Mouse (Mus musculus) MEL (cell line): ENCODE data around the gene Ube2cbp. TPM values are rescaled to one million over a fixed set of nuclear protein-coding genes. Genes with fewer than 3 reads are reported as not detected.

ENCODE experiments used
- DNase-seq: peaks from one replicate; pipeline ENCODE4 v3.0.0; 2011; ENCODE audit warnings: low read depth, low spot score
- H3K27ac ChIP-seq: 2 replicates; pipeline ENCODE4 v1.5.1; 2012; ENCODE audit warnings: low read depth, mild to moderate bottlenecking, control low read depth, low read length, moderate library complexity; ENCODE audit not compliant: control insufficient read depth
- H3K27me3 ChIP-seq, 2 experiments: fragments of 150-350 bp in 1 of 2; sonication (generic) in 1 of 2; 2 replicates each; pipeline ENCODE4 v1.6.1; 2012; ENCODE audit warnings: low read length in 2 of 2, mild to moderate bottlenecking in 2 of 2, improper control_type of control experiment in 1 of 2, moderate library complexity in 1 of 2; ENCODE audit not compliant: insufficient read depth in 2 of 2, control insufficient read depth in 1 of 2
- H3K36me3 ChIP-seq, 2 experiments: 2 replicates each; pipeline ENCODE4 v1.6.1; 2012 to 2014; ENCODE audit warnings: low read length in 2 of 2, improper control_type of control experiment in 1 of 2, inconsistent platforms in 1 of 2, mild to moderate bottlenecking in 1 of 2; ENCODE audit not compliant: insufficient read depth in 2 of 2, control insufficient read depth in 1 of 2
- H3K4me1 ChIP-seq, 2 experiments: fragments of 150-350 bp in 1 of 2; sonication (generic) in 1 of 2; 2 replicates each; pipeline ENCODE4 v1.6.1; 2012; ENCODE audit warnings: low read length in 2 of 2, improper control_type of control experiment in 1 of 2, mild to moderate bottlenecking in 1 of 2; ENCODE audit not compliant: insufficient read depth in 2 of 2, control insufficient read depth in 1 of 2
- H3K4me3 ChIP-seq, 2 experiments: fragments of 150-350 bp in 1 of 2; sonication (generic) in 1 of 2; 2 replicates each; pipeline ENCODE4 v1.5.1; 2012; ENCODE audit warnings: low read depth in 2 of 2, low read length in 2 of 2, mild to moderate bottlenecking in 2 of 2, moderate library complexity in 2 of 2, control low read depth in 1 of 2, improper control_type of control experiment in 1 of 2; ENCODE audit not compliant: control insufficient read depth in 1 of 2, insufficient read depth in 1 of 2
- H3K79me2 ChIP-seq: 2 replicates; pipeline ENCODE4 v1.6.1; 2012; ENCODE audit warnings: mild to moderate bottlenecking, low read length, moderate library complexity; ENCODE audit not compliant: control insufficient read depth, poor library complexity, insufficient read depth
- H3K9ac ChIP-seq: 2 replicates; pipeline ENCODE4 v1.6.1; 2012; ENCODE audit warnings: low read depth, mild to moderate bottlenecking, control low read depth, low read length, moderate library complexity; ENCODE audit not compliant: control insufficient read depth, poor library complexity, severe bottlenecking
- H3K9me3 ChIP-seq: fragments of 150-350 bp; sonication (generic); replicated peaks from 2 replicates; pipeline ENCODE4 v1.6.1; 2012; ENCODE audit warnings: mild to moderate bottlenecking, low read length, improper control_type of control experiment, moderate library complexity; ENCODE audit not compliant: insufficient read depth
- CHD2 ChIP-seq: IDR thresholded peaks from 2 replicates; pipeline ENCODE4 v1.6.1; 2011; ENCODE audit warnings: low read length, improper control_type of control experiment
- CTCF ChIP-seq, 3 experiments: IDR thresholded peaks in 2 of 3; conservative IDR thresholded peaks in 1 of 3; 2 replicates each; pipeline ENCODE4 v1.5.1; 2011 to 2012; ENCODE audit warnings: low read length in 3 of 3, low read depth in 2 of 3, mild to moderate bottlenecking in 2 of 3, improper control_type of control experiment in 1 of 3, inconsistent platforms in 1 of 3, mixed read lengths in 1 of 3, moderate library complexity in 1 of 3; ENCODE audit not compliant: control insufficient read depth in 1 of 3, insufficient read depth in 1 of 3, poor library complexity in 1 of 3, severe bottlenecking in 1 of 3
- E2F4 ChIP-seq: IDR thresholded peaks from 2 replicates; pipeline ENCODE4 v1.6.1; 2011; ENCODE audit warnings: low read depth, low read length, improper control_type of control experiment, borderline replicate concordance
- ETS1 ChIP-seq: IDR thresholded peaks from 2 replicates; pipeline ENCODE4 v1.6.1; 2012; ENCODE audit warnings: low read depth, mild to moderate bottlenecking, inconsistent platforms, low read length, improper control_type of control experiment, moderate library complexity
- GATA1 ChIP-seq: IDR thresholded peaks from 2 replicates; pipeline ENCODE4 v1.6.1; 2011; ENCODE audit warnings: low read depth, low read length, improper control_type of control experiment
- HCFC1 ChIP-seq: IDR thresholded peaks from 2 replicates; pipeline ENCODE4 v1.6.1; 2012; ENCODE audit warnings: low read depth, mild to moderate bottlenecking, inconsistent platforms, low read length, improper control_type of control experiment, moderate library complexity
- KAT2A ChIP-seq: conservative IDR thresholded peaks from 2 replicates; pipeline ENCODE4 v1.6.1; 2012; ENCODE audit warnings: low read depth, low read length, improper control_type of control experiment, inconsistent platforms
- MEF2A ChIP-seq: IDR thresholded peaks from 2 replicates; pipeline ENCODE4 v1.6.1; 2014; ENCODE audit warnings: low read depth, mild to moderate bottlenecking, inconsistent platforms, low read length, improper control_type of control experiment; ENCODE audit not compliant: poor library complexity, insufficient replicate concordance, severe bottlenecking; ENCODE audit errors: extremely low read depth
- MXI1 ChIP-seq: IDR thresholded peaks from 2 replicates; pipeline ENCODE4 v1.6.1; 2011; ENCODE audit warnings: mild to moderate bottlenecking, low read depth, low read length, improper control_type of control experiment
- MYB ChIP-seq: IDR thresholded peaks from 2 replicates; pipeline ENCODE4 v1.6.1; 2011; ENCODE audit warnings: mild to moderate bottlenecking, low read depth, low read length, improper control_type of control experiment
- MYC ChIP-seq: IDR thresholded peaks from 2 replicates; pipeline ENCODE4 v1.6.1; 2011; ENCODE audit warnings: low read depth, mild to moderate bottlenecking, low read length, improper control_type of control experiment, moderate library complexity
- POLR2A ChIP-seq, 2 experiments: IDR thresholded peaks; 2 replicates each; pipeline ENCODE4 v1.6.1; 2011 to 2012; ENCODE audit warnings: low read length in 2 of 2, mild to moderate bottlenecking in 2 of 2, control low read depth in 1 of 2, improper control_type of control experiment in 1 of 2, low read depth in 1 of 2, moderate library complexity in 1 of 2; ENCODE audit not compliant: control insufficient read depth in 1 of 2, insufficient read depth in 1 of 2, poor library complexity in 1 of 2
- POLR2AphosphoS2 ChIP-seq: IDR thresholded peaks from 2 replicates; pipeline ENCODE4 v1.6.1; 2011; ENCODE audit warnings: low read length, improper control_type of control experiment
- POLR2AphosphoS5 ChIP-seq: IDR thresholded peaks from 2 replicates; pipeline ENCODE4 v1.6.1; 2012; ENCODE audit warnings: low read depth, borderline replicate concordance, mild to moderate bottlenecking, inconsistent platforms, low read length, moderate library complexity, mixed read lengths
- RAD21 ChIP-seq: IDR thresholded peaks from 2 replicates; pipeline ENCODE4 v1.6.1; 2011; ENCODE audit warnings: mild to moderate bottlenecking, low read depth, low read length, improper control_type of control experiment
- RCOR1 ChIP-seq: IDR thresholded peaks from 2 replicates; pipeline ENCODE4 v1.6.1; 2012; ENCODE audit warnings: low read depth, mild to moderate bottlenecking, inconsistent platforms, low read length, improper control_type of control experiment
- TAL1 ChIP-seq: IDR thresholded peaks from 2 replicates; pipeline ENCODE4 v1.6.1; 2012; ENCODE audit warnings: mild to moderate bottlenecking, inconsistent platforms, low read length, moderate library complexity, mixed read lengths
- TBP ChIP-seq: IDR thresholded peaks from 2 replicates; pipeline ENCODE4 v1.8.0; 2011; ENCODE audit warnings: low read depth, low read length, improper control_type of control experiment
- TCF12 ChIP-seq: IDR thresholded peaks from 2 replicates; pipeline ENCODE4 v1.6.1; 2014; ENCODE audit warnings: low read depth, mild to moderate bottlenecking, inconsistent platforms, low read length, improper control_type of control experiment, moderate library complexity
- USF2 ChIP-seq, 2 experiments: IDR thresholded peaks; 2 replicates each; pipeline ENCODE4 v1.6.1; 2011 to 2012; ENCODE audit warnings: improper control_type of control experiment in 2 of 2, low read length in 2 of 2, borderline replicate concordance in 1 of 2, inconsistent platforms in 1 of 2, low read depth in 1 of 2, mild to moderate bottlenecking in 1 of 2; ENCODE audit not compliant: insufficient read depth in 1 of 2
- polyA plus RNA-seq, 2 experiments: library from polyadenylated mRNA; stranded (reverse) in 1 of 2; unstranded in 1 of 2; fragments of >175 nt in 1 of 2; fragments of >200 nt in 1 of 2; gene quantifications; 2 replicates each; pipeline versions ENCODE4 v1.2.1 to v1.2.4; 2012; ENCODE audit warnings: low replicate concordance in 2 of 2, low read depth in 1 of 2; ENCODE audit not compliant: insufficient read length in 2 of 2, insufficient read depth in 1 of 2, missing spikeins in 1 of 2
- total RNA-seq: library from RNA; depleted of rRNA; stranded (reverse); fragments of 300-350 nt; gene quantifications from 2 replicates; pipeline ENCODE4 v1.2.3, GENCODE M21; 2012

Gene Ube2cbp
- total and polyA plus RNA-seq, 3 experiments: 6.4 to 7.2 TPM; not detected in 1

GRCm38 (mm10) chr9:86496261-86496660 lies 31.5 kb upstream of the Ube2cbp start:
- Histone ChIP-seq H3K4me3 (no peak overlapping the region), H3K27ac (no peak overlapping the region), H3K27me3 (no peaks in the 10 kb centered on the region), H3K36me3 (peaks cover 0 to 9% of the 10 kb centered on the region in 2 experiments; a peak in 3 of 4 replicates), H3K79me2 (no peaks in the 10 kb centered on the region), H3K9ac (no peak overlapping the region), H3K4me1 (peaks cover 5 to 7% of the 10 kb centered on the region in 2 experiments), H3K9me3 (no peaks in the 10 kb centered on the region)
- TF ChIP-seq HCFC1 (no peak), ETS1 (no peak), CTCF (IDR thresholded peaks at IDR 0.05 in 2 of 3, conservative IDR thresholded peaks at IDR 0.05 in 1 of 3; ENCODE audit: control insufficient read depth in 1 of 3, insufficient read depth in 1 of 3, low read depth in 2 of 3, low read length in 3 of 3, poor library complexity in 1 of 3, severe bottlenecking in 1 of 3) (no peak), USF2 (IDR thresholded peaks at IDR 0.05; ENCODE audit: borderline replicate concordance in 1 of 2, insufficient read depth in 1 of 2, low read depth in 1 of 2, low read length in 2 of 2) (no peak), RCOR1 (no peak), GATA1 (no peak), KAT2A (no peak), POLR2AphosphoS2 (no peak), TBP (no peak), E2F4 (no peak), TAL1 (no peak)
- DNase-seq: no peak

GRCm38 (mm10) chr9:86491740-86492139 lies 27.0 kb upstream of the Ube2cbp start:
- Histone ChIP-seq H3K4me3 (no peak overlapping the region), H3K36me3 (0 out of 4 replicates have a peak, but pooled peaks cover 0 to 2% of the 10 kb centered on the region in 2 experiments), H3K9ac (no peak overlapping the region), H3K27me3 (no peaks in the 10 kb centered on the region), H3K9me3 (no peaks in the 10 kb centered on the region), H3K79me2 (no peaks in the 10 kb centered on the region), H3K27ac (no peak overlapping the region), H3K4me1 (no peaks in the 10 kb centered on the region)
- TF ChIP-seq RAD21: no peak
- no peak for TF ChIP-seq CHD2
- no peak for TF ChIP-seq RCOR1
- TF ChIP-seq GATA1: no peak
- TF ChIP-seq MEF2A: no peak
- TF ChIP-seq TCF12: no peak
- no peak for TF ChIP-seq TAL1
- no peak for TF ChIP-seq POLR2AphosphoS5
- no peak for TF ChIP-seq POLR2A (IDR thresholded peaks at IDR 0.05; ENCODE audit: control insufficient read depth in 1 of 2, insufficient read depth in 1 of 2, low read depth in 1 of 2, low read length in 2 of 2, poor library complexity in 1 of 2)
- TF ChIP-seq MYC: no peak
- TF ChIP-seq MXI1: no peak
- TF ChIP-seq E2F4: no peak
- TF ChIP-seq MYB: no peak
- no peak for DNase-seq
